Mouse (Mus musculus): ENCODE data around the gene Tmod4. TPM values are rescaled to one million over a fixed set of nuclear protein-coding genes. Genes with fewer than 3 reads are reported as not detected.
"Not testable (repeated sequence)": the region's sequence is repeated elsewhere in the genome, so short reads cannot be mapped to it uniquely, and the experiment has no call there.

Gene Tmod4
- 1.9 and 2.5 TPM in 2 replicates for polyA plus RNA-seq (2015; fragmentation: Nextera tagmentation; extraction: Ambion mirVana)

GRCm38 (mm10) chr3:95124246-95124645 lies at the start of gene Tmod4:
Tmod4 (plus strand) TSS chr3:95124476.
- H3K4me1 ChIP-seq, result peaks cover 15% of the 10 kb centered on the region
- WGBS, result 37% methylated on average over 6 of the region's 6 CpGs
- H3K27me3 ChIP-seq, result no peaks in the 10 kb centered on the region
- peak within 1 kb of the TSS; percentile 19; the same call in 1 of the 2 replicates for H3K4me2 ChIP-seq (replicated peaks)
- peaks cover 55% of the 10 kb centered on the region for H3K36me3 ChIP-seq
- H3K9ac ChIP-seq, result peak within 1 kb of the TSS; percentile 43; the same call in 1 of the 2 replicates
- H3K27ac ChIP-seq, result peak within 1 kb of the TSS; percentile 77; the same call in 1 of the 2 replicates
- no peaks in the 10 kb centered on the region for H3K9me3 ChIP-seq
- no peak within 1 kb of the TSS for H3K4me3 ChIP-seq
- peak; percentile 49; the same call in 1 of the 2 replicates for ATAC-seq (ENCODE audit: low FRiP score, low read depth)

DNA sequence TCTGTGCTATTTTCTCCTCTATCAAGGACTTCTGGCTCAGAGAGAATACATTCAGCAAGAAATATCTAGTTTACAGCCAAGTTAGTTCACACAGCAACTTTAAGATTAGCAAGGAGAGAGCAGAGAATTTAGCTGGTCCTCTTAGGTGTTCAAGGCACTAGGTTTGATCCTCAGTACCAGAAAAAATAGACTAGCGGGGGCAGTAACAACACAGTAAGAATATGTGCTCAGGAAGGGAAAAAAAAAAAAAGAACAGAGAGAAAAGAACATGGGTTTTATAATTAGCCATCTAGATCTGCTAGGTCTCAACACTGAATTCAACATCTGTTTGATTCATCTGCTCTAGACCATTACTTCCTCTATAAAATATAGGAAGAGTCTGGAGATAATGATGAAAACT lies 36.2 kb upstream of the Tmod4 start:
- ATAC-seq (ENCODE audit: low FRiP score, low read depth), result no peak
- Histone ChIP-seq H3K9ac (no peak overlapping the region), H3K27me3 (no peaks in the 10 kb centered on the region), H3K27ac (no peak overlapping the region), H3K4me1 (no peaks in the 10 kb centered on the region), H3K9me3 (no peaks in the 10 kb centered on the region), H3K4me3 (no peak overlapping the region), H3K36me3 (peaks cover 14% of the 10 kb centered on the region; the same call in 1 of the 2 replicates), H3K4me2 (replicated peaks) (no peak overlapping the region)
- WGBS, result 94% methylated on average over 1 of the region's 1 CpGs

DNA sequence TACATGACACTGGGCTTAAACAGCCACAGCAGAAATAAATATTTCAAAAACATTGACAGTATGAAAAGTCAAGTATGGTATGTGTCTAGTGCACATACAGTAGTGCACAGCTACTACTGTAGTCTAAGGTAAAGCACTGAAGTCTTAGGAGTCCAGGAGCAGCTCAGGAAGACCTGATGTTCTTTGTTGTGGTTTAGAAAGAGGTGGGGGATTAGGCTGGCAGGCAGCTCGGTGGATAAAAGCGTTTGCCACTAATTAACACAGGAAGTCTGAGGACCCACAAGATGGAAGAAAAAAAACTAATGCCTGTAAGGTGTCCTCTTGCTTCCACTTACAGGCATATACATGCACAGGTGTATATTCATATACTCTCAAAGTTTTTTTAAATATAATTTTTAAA lies 23.4 kb upstream of the Tmod4 start:
- Histone ChIP-seq H3K27me3 (no peaks in the 10 kb centered on the region), H3K9me3 (no peaks in the 10 kb centered on the region), H3K36me3 (peaks cover 27% of the 10 kb centered on the region), H3K9ac (no peak overlapping the region), H3K4me2 (replicated peaks) (no peak overlapping the region), H3K27ac (no peak overlapping the region), H3K4me3 (no peak overlapping the region), H3K4me1 (peaks cover 18% of the 10 kb centered on the region)
- no peak for ATAC-seq (ENCODE audit: low FRiP score, low read depth)
- 12% methylated on average over 2 of the region's 2 CpGs for WGBS

DNA sequence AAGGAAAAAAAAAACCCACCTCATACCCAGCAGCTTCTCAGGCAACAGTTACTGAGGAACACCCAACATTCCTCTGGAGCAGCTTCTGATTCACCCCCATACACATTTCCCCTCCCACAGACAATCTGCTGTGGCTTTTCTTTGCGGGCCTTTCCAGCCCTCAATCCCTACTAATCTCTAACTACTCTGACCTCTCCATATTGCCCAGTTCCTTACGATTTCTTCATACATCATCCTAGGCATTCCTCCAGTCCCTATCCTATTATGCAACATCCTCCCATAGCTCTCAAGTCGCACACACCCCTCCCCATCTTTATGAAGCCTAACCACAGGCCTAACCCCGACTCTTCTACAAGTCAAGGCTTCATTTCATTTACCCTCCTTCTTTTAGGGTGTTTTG lies 19.2 kb upstream of the Tmod4 start:
- no peaks in the 10 kb centered on the region for H3K9me3 ChIP-seq
- 66% methylated on average over 4 of the region's 4 CpGs for WGBS
- H3K36me3 ChIP-seq, result peaks cover 12% of the 10 kb centered on the region
- H3K4me3 ChIP-seq, result peak overlapping the region; percentile 99
- peak overlapping the region; percentile 78 for H3K4me2 ChIP-seq (replicated peaks)
- H3K9ac ChIP-seq, result peak overlapping the region; percentile 95
- no peaks in the 10 kb centered on the region for H3K27me3 ChIP-seq
- no peak overlapping the region for H3K27ac ChIP-seq
- ATAC-seq (ENCODE audit: low FRiP score, low read depth), result no peak
- H3K4me1 ChIP-seq, result peaks cover 18% of the 10 kb centered on the region

DNA sequence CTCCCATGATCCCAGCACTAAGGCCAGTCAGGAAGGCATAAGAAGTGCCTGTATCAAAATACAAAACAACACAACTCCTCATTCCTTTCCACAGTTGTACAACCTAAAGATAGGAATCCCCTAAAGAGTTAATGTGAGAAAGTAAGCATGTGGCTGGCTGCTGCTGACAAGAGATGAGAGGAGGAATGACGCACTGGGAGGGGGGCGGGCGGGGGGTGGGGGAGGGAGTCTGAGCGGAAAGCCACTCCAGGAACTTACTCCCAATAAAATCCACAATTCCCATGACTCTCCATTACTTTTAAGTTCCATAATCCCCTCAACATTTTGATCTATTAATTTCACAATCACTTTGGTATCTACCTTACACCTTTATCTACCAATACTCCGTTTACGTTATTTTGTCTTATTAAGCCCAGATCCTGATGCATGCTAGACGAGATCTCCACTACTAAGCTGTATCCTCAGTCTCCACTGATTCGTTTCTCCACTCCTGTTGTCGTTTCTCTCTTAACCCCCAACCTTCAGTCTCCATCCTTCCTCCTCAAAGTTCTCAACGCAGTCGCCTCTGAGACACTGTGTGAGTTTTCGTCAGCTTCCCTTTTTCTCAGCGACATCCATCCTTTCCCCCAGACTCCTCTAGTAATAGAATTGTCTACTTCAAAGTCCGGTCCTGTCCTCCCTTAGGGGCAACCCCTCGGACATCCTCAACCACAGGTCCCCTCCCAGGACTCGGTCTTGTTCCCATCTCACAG lies 18.5 kb upstream of the Tmod4 start:
- Histone ChIP-seq H3K36me3 (peaks cover 12% of the 10 kb centered on the region), H3K4me2 (replicated peaks) (peak overlapping the region; percentile 78), H3K4me1 (peaks cover 17% of the 10 kb centered on the region), H3K27me3 (no peaks in the 10 kb centered on the region), H3K27ac (peak overlapping the region; percentile 75), H3K9me3 (no peaks in the 10 kb centered on the region), H3K9ac (peak overlapping the region; percentile 95), H3K4me3 (peak overlapping the region; percentile 99)
- no peak for ATAC-seq (ENCODE audit: low FRiP score, low read depth)
- WGBS, result under 1% methylated on average over 16 of the region's 16 CpGs

- peaks cover 5% of the 10 kb centered on the region for H3K36me3 ChIP-seq
- H3K4me1 ChIP-seq, result peaks cover 12% of the 10 kb centered on the region
- H3K27ac ChIP-seq, result peak within 1 kb of the TSS; percentile 75
- under 1% methylated on average over 51 of the region's 51 CpGs for WGBS
- H3K9ac ChIP-seq, result peak within 1 kb of the TSS; percentile 95
- peak within 1 kb of the TSS; percentile 99 for H3K4me3 ChIP-seq
- no peaks in the 10 kb centered on the region for H3K27me3 ChIP-seq
- peak within 1 kb of the TSS; percentile 78 for H3K4me2 ChIP-seq (replicated peaks)
- no peaks in the 10 kb centered on the region for H3K9me3 ChIP-seq
- ATAC-seq (ENCODE audit: low FRiP score, low read depth), result peak; percentile 92
Measured at GRCm38 (mm10) chr3:95106338-95107117, 17.7 kb upstream of the Tmod4 start, which contains the start of gene Pip5k1a. Pip5k1a (minus strand) TSS chr3:95106930.

- H3K36me3 ChIP-seq; H3K27ac ChIP-seq; H3K9me3 ChIP-seq; H3K27me3 ChIP-seq; ATAC-seq (ENCODE audit: low FRiP score, low read depth): not testable (repeated sequence)
- Histone ChIP-seq H3K4me3 (peak overlapping the region; percentile 99), H3K4me1 (peaks cover 16% of the 10 kb centered on the region), H3K9ac (peak overlapping the region; percentile 62), H3K4me2 (replicated peaks) (peak overlapping the region; percentile 78)
Measured at GRCm38 (mm10) chr3:95107308-95107707, 17.0 kb upstream of the Tmod4 start.

DNA sequence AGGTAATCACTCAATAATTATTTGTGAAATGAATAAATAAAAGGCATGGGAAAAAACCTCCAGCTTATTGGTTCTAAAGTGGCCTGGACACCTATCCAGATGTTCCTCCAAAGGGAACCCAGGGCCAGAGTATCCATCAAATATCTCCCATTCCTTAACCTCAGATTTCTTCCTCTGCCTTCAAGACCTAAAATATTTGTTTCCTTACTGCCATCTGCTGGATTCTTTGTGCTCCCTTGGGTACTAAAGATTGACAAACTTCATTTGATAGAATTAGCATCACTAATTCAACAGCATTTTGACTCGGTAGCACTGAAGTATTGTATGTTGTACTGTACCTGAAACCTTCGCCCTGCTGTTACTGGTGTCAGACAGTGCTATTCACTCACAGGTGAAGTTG lies 16.4 kb upstream of the Tmod4 start:
- H3K4me2 ChIP-seq (replicated peaks), result no peak overlapping the region
- no peak overlapping the region for H3K9ac ChIP-seq
- no peak overlapping the region for H3K4me3 ChIP-seq
- H3K4me1 ChIP-seq, result peaks cover 21% of the 10 kb centered on the region
- 62% methylated on average over 2 of the region's 2 CpGs for WGBS
- no peaks in the 10 kb centered on the region for H3K9me3 ChIP-seq
- H3K36me3 ChIP-seq, result no peaks in the 10 kb centered on the region
- no peaks in the 10 kb centered on the region for H3K27me3 ChIP-seq
- ATAC-seq (ENCODE audit: low FRiP score, low read depth), result no peak
- H3K27ac ChIP-seq, result no peak overlapping the region

- Histone ChIP-seq H3K9ac (peak within 1 kb of the TSS; percentile 90), H3K36me3 (peaks cover 22% of the 10 kb centered on the region), H3K9me3 (no peaks in the 10 kb centered on the region), H3K4me1 (peaks cover 11% of the 10 kb centered on the region), H3K27ac (peak within 1 kb of the TSS; percentile 98), H3K4me2 (replicated peaks) (peak within 1 kb of the TSS; percentile 59), H3K4me3 (peak within 1 kb of the TSS; percentile 72), H3K27me3 (no peaks in the 10 kb centered on the region)
- ATAC-seq (ENCODE audit: low FRiP score, low read depth), result peak; percentile 64
- WGBS, result under 1% methylated on average over 53 of the region's 54 CpGs
Measured at GRCm38 (mm10) chr3:95110911-95111726, 13.2 kb upstream of the Tmod4 start, which contains the start of gene Vps72. Vps72 (plus strand) TSS chr3:95111022.

- Histone ChIP-seq H3K36me3 (peaks cover 36% of the 10 kb centered on the region), H3K9ac (no peak overlapping the region), H3K27ac (no peak overlapping the region), H3K4me1 (peaks cover 11% of the 10 kb centered on the region), H3K4me2 (replicated peaks) (peak overlapping the region; percentile 59), H3K4me3 (peak overlapping the region; percentile 72; the same call in 1 of the 2 replicates), H3K9me3 (no peaks in the 10 kb centered on the region), H3K27me3 (no peaks in the 10 kb centered on the region)
- 89% methylated on average over 1 of the region's 1 CpGs for WGBS
- ATAC-seq (ENCODE audit: low FRiP score, low read depth), result no peak
Measured at GRCm38 (mm10) chr3:95112760-95113159, 11.5 kb upstream of the Tmod4 start.

DNA sequence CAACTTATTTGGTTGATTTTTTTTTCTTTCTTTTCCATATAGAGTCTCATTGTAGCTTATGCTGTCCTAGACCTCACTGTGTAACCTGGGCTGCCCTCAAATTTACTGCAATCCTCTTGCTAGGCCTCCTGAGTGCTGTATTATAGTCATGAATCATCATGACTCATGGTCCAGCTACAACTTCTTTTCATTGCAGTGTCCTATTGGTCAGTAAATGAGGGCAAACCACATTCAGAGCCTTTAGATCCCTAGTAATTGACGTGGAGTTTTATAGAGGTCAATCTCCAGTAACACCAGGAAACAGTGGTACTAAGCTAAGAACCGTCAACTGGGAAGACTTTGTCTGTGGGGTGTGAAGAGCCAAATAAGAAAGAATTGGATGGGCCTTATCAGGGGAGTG lies 6.5 kb upstream of the Tmod4 start:
- Histone ChIP-seq H3K27me3 (no peaks in the 10 kb centered on the region), H3K9ac (no peak overlapping the region), H3K9me3 (no peaks in the 10 kb centered on the region), H3K4me1 (peaks cover 1% of the 10 kb centered on the region), H3K4me3 (no peak overlapping the region), H3K27ac (no peak overlapping the region), H3K4me2 (replicated peaks) (no peak overlapping the region), H3K36me3 (peaks cover 86% of the 10 kb centered on the region)
- ATAC-seq (ENCODE audit: low FRiP score, low read depth), result no peak
- 73% methylated on average over 2 of the region's 2 CpGs for WGBS

Data from limb, embryonic 13.5 days (tissue).